Mouse (Mus musculus) kidney, embryonic 16.5 days (tissue): ENCODE data around the gene Canx. TPM values are rescaled to one million over a fixed set of nuclear protein-coding genes. Genes with fewer than 3 reads are reported as not detected.

Source experiments
- ATAC-seq: fragments of 200-750 bp; cut with Nextera tagmentation; 2 replicates; pipeline ENCODE4 v1.8.0; 2017; ENCODE audit warnings: moderate TSS enrichment; ENCODE audit not compliant: low FRiP score, low TSS enrichment
- H3K27ac ChIP-seq: fragments of 300-500 bp; sonication (generic); 2 replicates; pipeline ENCODE4 v1.5.1; 2014; ENCODE audit warnings: low read length
- H3K27me3 ChIP-seq: fragments of 300-500 bp; sonication (generic); 2 replicates; pipeline ENCODE4 v1.6.1; 2014; ENCODE audit warnings: low read length, control low read depth, mixed read lengths; ENCODE audit not compliant: insufficient read depth
- H3K36me3 ChIP-seq: fragments of 300-500 bp; sonication (generic); 2 replicates; pipeline ENCODE4 v1.6.1; 2014; ENCODE audit warnings: low read length, control low read depth, mixed read lengths; ENCODE audit not compliant: insufficient read depth
- H3K4me1 ChIP-seq: fragments of 300-500 bp; sonication (generic); 2 replicates; pipeline ENCODE4 v1.6.1; 2014; ENCODE audit warnings: low read length, control low read depth, mixed read lengths; ENCODE audit not compliant: insufficient read depth
- H3K4me2 ChIP-seq: fragments of 300-500 bp; sonication (generic); replicated peaks from 2 replicates; pipeline ENCODE4 v1.6.1; 2014; ENCODE audit warnings: low read depth, low read length
- H3K4me3 ChIP-seq: fragments of 300-500 bp; sonication (generic); 2 replicates; pipeline ENCODE4 v1.5.1; 2014; ENCODE audit warnings: mild to moderate bottlenecking, low read length
- H3K9ac ChIP-seq: fragments of 300-500 bp; sonication (generic); replicated peaks from 2 replicates; pipeline ENCODE4 v1.6.1; 2014; ENCODE audit warnings: low read length
- H3K9me3 ChIP-seq: fragments of 300-500 bp; sonication (generic); 2 replicates; pipeline ENCODE4 v1.6.1; 2016; ENCODE audit warnings: low read length, control low read depth
- WGBS: fragments of 180-500 bp; shearing (Covaris S2); extraction: QIAGEN DNeasy Blood & Tissue Kit; methylation state at CpG from one replicate; pipeline ENCODE4 v1.1.7; 2014; 5-methylcytosine and 5-hydroxymethylcytosine counted together
- polyA plus RNA-seq: library from polyadenylated mRNA; unstranded; fragments of >200 nt; fragmentation: Nextera tagmentation; extraction: Ambion mirVana; gene quantifications from 2 replicates; pipeline ENCODE4 v1.2.1, GENCODE M21; 2015

The Canx gene
- polyA plus RNA-seq, 1 experiment from 2014 or later: 397 TPM

DNA sequence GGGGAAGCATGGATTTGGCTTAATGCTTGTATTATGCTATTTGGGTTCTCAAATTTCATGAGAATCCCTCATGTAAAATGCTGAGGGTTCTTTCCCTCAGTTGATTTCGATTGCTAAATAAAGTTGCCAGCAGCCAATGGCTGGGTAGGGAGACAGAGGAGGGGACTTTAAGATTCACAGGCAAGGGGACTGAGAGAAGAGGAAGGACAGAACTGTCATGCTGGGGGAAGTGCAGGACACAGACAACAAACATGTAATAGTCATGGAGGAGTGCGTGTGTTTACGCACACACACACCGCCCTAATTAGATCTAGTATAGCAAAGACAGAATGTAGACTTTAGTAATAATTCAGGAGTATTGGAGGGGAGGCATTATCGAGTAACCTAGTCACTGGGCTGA, 40.2 kb downstream of the Canx start:
- Histone ChIP-seq H3K36me3 (peaks cover 17% of the 10 kb centered on the region; the same call in 1 of the 2 replicates), H3K4me2 (no peak overlapping the region), H3K9me3 (no peaks in the 10 kb centered on the region), H3K9ac (no peak overlapping the region), H3K4me1 (peaks cover 10% of the 10 kb centered on the region), H3K27ac (no peak overlapping the region), H3K27me3 (no peaks in the 10 kb centered on the region), H3K4me3 (no peak overlapping the region)
- no peak for ATAC-seq
- 93% methylated on average over 5 of the region's 5 CpGs for WGBS

DNA sequence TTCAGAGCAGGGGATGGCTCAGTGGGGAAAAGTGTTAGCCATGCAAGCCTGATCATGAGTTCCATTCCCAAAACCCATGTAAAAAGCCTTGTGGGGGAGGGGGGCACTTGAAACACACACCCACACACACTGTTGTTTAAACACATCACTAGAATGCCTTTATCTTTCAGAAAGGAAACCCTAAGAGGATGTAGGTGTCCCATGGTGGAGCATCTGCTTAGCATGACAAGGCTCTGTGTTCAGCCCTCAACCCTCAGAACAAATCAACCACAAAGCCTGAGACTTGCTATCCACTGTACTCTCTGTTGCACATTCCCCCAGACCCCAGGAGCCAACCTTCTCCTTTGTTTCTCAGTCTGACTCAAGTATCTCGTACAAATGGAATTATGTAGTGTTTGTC, 45.4 kb downstream of the Canx start:
- Histone ChIP-seq H3K4me3 (no peak overlapping the region), H3K4me1 (peaks cover 4% of the 10 kb centered on the region; the same call in 1 of the 2 replicates), H3K27me3 (no peaks in the 10 kb centered on the region), H3K4me2 (no peak overlapping the region), H3K27ac (no peak overlapping the region), H3K9me3 (no peaks in the 10 kb centered on the region), H3K36me3 (peaks cover 8% of the 10 kb centered on the region), H3K9ac (no peak overlapping the region)
- ATAC-seq: no peak
- 79% methylated on average over 1 of the region's 1 CpGs for WGBS

DNA sequence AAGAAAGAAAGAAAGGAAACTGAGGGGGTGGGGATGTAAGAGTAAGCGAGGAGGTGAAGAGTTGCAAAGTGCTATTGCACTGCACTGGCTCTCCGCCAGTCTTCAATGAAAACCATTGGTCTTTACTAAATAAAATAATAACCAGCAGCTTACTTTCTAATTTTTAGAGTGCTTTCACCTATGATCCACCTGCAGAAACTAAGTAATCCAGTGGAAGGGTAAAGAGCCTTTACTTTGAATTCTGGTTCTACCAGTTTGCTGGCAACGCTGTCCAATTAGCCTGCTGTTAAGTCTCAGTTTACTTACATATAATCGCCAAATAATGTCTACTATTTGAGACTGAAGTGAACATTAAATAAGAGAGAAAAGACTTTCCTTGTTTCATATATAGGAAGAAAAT, 46.5 kb downstream of the Canx start:
- H3K36me3 ChIP-seq: peaks cover 8% of the 10 kb centered on the region
- H3K4me3 ChIP-seq: no peak overlapping the region
- peaks cover 4% of the 10 kb centered on the region; the same call in 1 of the 2 replicates for H3K4me1 ChIP-seq
- H3K27ac ChIP-seq: no peak overlapping the region
- 80% methylated on average over 4 of the region's 4 CpGs for WGBS
- ATAC-seq: no peak
- no peaks in the 10 kb centered on the region for H3K27me3 ChIP-seq
- H3K4me2 ChIP-seq: no peak overlapping the region
- H3K9me3 ChIP-seq: no peaks in the 10 kb centered on the region
- H3K9ac ChIP-seq: no peak overlapping the region

DNA sequence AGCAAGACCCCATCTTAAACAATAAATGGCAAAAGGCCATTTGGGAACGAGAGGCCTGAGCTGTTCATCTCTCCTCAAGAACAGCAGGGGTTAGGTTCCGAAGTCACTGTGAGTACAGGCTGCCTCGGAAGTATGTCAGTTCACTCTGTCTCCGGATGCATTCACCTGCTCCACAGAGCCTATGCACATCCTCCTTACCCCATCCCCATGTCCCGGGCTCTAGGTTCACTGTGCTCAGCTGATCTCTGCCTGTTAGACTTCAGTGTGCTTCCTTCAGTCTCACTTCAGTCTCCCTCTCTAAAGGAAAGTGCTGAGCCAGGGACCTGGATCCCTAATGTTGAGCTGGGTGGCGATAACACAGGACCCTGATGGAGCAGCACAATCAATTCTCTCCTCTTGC, 47.8 kb downstream of the Canx start:
- no peak overlapping the region for H3K4me2 ChIP-seq
- H3K27ac ChIP-seq: no peak overlapping the region
- no peak overlapping the region for H3K4me3 ChIP-seq
- H3K36me3 ChIP-seq: peaks cover 8% of the 10 kb centered on the region
- H3K9me3 ChIP-seq: no peaks in the 10 kb centered on the region
- H3K27me3 ChIP-seq: no peaks in the 10 kb centered on the region
- H3K4me1 ChIP-seq: peaks cover 4% of the 10 kb centered on the region; the same call in 1 of the 2 replicates
- no peak for ATAC-seq
- WGBS: 93% methylated on average over 6 of the region's 6 CpGs
- no peak overlapping the region for H3K9ac ChIP-seq

DNA sequence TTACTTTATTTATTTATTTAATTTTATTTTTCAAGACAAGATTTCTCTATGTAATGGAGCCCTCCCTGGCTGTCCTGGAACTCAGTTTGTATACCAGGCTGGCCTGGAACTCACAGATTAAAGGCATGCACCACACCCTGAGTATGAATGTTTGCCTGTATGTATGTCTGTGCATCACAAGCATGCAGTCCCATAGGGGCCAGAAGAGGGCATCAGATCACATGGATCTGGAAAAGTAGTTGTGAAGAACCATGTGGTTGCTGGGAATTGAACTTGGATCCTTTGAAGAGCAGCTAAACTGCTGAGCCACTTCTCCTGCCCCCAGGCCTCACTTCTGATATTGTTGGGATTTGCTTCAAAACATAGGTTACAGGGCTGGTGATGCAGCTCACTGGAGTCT, 48.4 kb downstream of the Canx start:
- Histone ChIP-seq H3K9me3 (no peaks in the 10 kb centered on the region), H3K36me3 (peaks cover 8% of the 10 kb centered on the region), H3K4me3 (no peak overlapping the region), H3K4me2 (no peak overlapping the region), H3K27ac (no peak overlapping the region), H3K9ac (no peak overlapping the region), H3K27me3 (no peaks in the 10 kb centered on the region), H3K4me1 (peaks cover 4% of the 10 kb centered on the region; the same call in 1 of the 2 replicates)
- no peak for ATAC-seq

DNA sequence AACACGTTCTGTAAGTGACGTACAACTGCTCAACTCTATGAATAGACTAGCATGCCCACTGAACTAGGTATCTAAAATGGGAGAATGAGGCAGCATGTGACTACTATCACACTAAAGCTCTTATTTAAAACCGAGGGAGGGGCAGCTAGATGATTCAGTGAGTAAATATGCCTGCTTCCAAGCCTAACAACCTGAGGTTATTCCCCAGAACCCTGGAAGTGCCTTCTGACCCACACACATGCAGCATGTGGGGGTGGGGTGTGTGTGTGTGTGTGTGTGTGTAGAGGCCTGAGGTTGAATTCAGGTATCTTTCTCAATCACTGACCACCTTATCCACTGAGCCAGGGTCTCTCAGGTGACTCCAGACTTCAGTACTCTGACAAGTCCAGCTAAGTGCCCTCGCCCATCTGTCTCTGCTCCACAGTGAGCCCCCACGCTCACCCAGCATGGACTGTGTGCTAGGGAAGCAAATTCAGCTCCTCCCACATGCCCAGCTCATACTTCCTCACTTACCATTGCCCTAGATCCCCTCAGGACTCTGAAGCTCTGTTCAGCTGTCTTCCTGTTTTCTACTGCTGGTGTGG, 49.8 kb downstream of the Canx start:
- Histone ChIP-seq H3K9me3 (no peaks in the 10 kb centered on the region), H3K4me3 (no peak overlapping the region), H3K4me2 (no peak overlapping the region), H3K27me3 (no peaks in the 10 kb centered on the region), H3K36me3 (peaks cover 5% of the 10 kb centered on the region), H3K4me1 (peaks cover 4% of the 10 kb centered on the region; the same call in 1 of the 2 replicates), H3K27ac (no peak overlapping the region), H3K9ac (no peak overlapping the region)
- no peak for ATAC-seq
- 77% methylated on average over 5 of the region's 5 CpGs for WGBS

DNA sequence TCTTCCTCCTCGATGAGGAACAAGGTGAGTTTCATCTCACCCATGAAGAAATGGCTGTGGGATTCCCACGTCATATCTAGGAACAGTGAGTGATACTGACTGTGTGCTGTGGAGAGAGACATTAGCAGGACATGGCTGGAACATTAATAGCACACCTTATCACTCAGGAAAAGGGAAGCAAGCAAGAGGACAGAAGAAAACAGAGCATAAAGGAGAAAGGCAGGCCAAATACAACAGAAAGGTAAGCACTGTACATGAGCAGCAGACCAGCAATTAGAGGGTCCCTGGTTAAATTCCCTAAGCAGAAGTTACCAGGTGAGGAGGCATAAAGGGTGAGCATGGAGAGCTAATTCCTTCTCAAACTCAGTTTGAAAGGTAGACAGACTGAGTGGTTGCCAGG, 50.4 kb downstream of the Canx start:
- ATAC-seq: no peak
- no peak overlapping the region for H3K27ac ChIP-seq

DNA sequence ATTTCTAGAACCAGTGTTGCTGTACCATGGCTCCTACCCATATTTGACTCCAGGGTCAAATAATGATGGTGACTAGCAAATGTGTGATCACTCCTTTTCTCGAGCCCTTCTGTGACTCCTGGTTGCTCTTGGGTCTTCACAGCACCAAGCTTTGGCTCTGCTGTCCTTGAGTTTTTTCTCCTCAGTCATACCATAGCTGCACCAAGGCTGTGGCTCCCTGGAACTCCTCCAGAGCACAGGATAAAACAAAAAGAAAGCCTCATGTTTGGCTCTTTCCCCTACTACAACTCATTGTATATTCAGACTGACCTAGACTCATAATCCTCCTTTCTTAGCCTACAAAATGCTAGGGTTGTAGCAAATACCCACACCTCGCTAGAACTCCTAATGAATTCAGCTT, 52.7 kb downstream of the Canx start:
- Histone ChIP-seq H3K4me1 (peaks cover 4% of the 10 kb centered on the region; the same call in 1 of the 2 replicates), H3K9ac (no peak overlapping the region), H3K27me3 (no peaks in the 10 kb centered on the region), H3K36me3 (peaks cover 3% of the 10 kb centered on the region; the same call in 1 of the 2 replicates), H3K4me2 (no peak overlapping the region), H3K27ac (no peak overlapping the region), H3K9me3 (no peaks in the 10 kb centered on the region), H3K4me3 (no peak overlapping the region)
- no peak for ATAC-seq
- WGBS: 81% methylated on average over 2 of the region's 2 CpGs

More for the DNA sequence above, 50.4 kb downstream of the Canx start:
- no peak overlapping the region for H3K9ac ChIP-seq
- H3K36me3 ChIP-seq: peaks cover 3% of the 10 kb centered on the region; the same call in 1 of the 2 replicates
- 85% methylated on average over 2 of the region's 2 CpGs for WGBS
- H3K4me1 ChIP-seq: peaks cover 4% of the 10 kb centered on the region; the same call in 1 of the 2 replicates
- no peaks in the 10 kb centered on the region for H3K27me3 ChIP-seq
- H3K4me3 ChIP-seq: no peak overlapping the region
- H3K4me2 ChIP-seq: no peak overlapping the region
- H3K9me3 ChIP-seq: no peaks in the 10 kb centered on the region

DNA sequence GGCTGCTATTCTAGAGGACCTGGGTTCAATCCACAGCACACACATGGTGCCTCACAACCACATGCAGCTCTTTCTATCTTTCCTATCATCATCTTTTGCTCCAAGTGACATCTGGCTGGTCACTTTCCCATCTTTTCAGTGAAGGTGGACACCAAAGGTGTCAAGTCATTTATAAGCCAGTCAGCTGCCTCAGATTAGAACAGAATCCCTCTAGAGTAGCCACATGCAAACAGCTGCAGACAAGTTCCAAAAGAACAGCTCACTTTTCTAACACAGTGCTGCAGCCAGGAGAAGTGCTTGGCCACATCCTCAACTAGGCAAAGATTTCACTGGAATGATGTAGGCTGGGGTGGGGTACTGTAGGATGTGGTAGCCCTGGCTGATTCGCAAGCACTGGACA, 55.6 kb downstream of the Canx start:
- Histone ChIP-seq H3K4me1 (no peaks in the 10 kb centered on the region), H3K27me3 (no peaks in the 10 kb centered on the region)
- WGBS: 93% methylated on average over 1 of the region's 1 CpGs

DNA sequence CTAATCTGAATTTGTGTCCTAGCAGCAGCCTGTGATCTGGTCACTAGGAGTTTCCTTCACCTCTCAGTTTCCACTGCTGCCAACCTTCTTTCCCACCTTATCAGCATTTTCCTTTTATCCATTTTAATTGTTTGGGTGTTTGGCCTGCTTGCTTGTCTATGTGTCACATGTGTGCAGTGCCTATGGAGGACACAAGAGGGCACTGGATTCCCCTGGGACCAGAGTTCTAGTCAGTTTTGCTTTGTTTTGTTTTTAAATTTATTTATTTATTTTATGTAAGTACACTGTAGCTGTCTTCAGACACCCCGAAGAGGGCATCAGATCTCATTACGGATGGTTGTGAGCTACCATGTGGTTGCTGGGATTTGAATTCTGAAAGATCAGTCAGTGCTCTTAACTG, 56.3 kb downstream of the Canx start:
- no peak for ATAC-seq
- H3K27me3 ChIP-seq: no peaks in the 10 kb centered on the region
- no peaks in the 10 kb centered on the region for H3K9me3 ChIP-seq
- H3K4me3 ChIP-seq: no peak overlapping the region
- H3K9ac ChIP-seq: no peak overlapping the region
- H3K4me1 ChIP-seq: no peaks in the 10 kb centered on the region
- no peak overlapping the region for H3K4me2 ChIP-seq
- H3K36me3 ChIP-seq: peaks cover 29% of the 10 kb centered on the region
- no peak overlapping the region for H3K27ac ChIP-seq
- 89% methylated on average over 2 of the region's 2 CpGs for WGBS

More for the DNA sequence above, 55.6 kb downstream of the Canx start:
- H3K27ac ChIP-seq: no peak overlapping the region
- H3K36me3 ChIP-seq: peaks cover 22% of the 10 kb centered on the region
- no peak overlapping the region for H3K9ac ChIP-seq
- no peak overlapping the region for H3K4me2 ChIP-seq
- no peak overlapping the region for H3K4me3 ChIP-seq
- H3K9me3 ChIP-seq: no peaks in the 10 kb centered on the region
- no peak for ATAC-seq
